Mouse (Mus musculus): ENCODE results near the gene Zbed4. TPM values are rescaled to one million over a fixed set of nuclear protein-coding genes. Genes with fewer than 3 reads are reported as not detected.

Zbed4 gene
- polyA plus RNA-seq, 1 experiment from 2014 or later: 42.1 TPM

- ATAC-seq (ENCODE audit: low FRiP score, low read depth): no peak
- no peak overlapping the region for H3K9ac ChIP-seq (replicated peaks)
- 96% methylated on average over 6 of the region's 6 CpGs for WGBS
- H3K36me3 ChIP-seq: peaks cover 46% of the 10 kb centered on the region
- no peaks in the 10 kb centered on the region for H3K9me3 ChIP-seq
- no peak overlapping the region for H3K4me3 ChIP-seq
- no peaks in the 10 kb centered on the region for H3K27me3 ChIP-seq
- no peak overlapping the region for H3K27ac ChIP-seq (replicated peaks)
- no peak overlapping the region for H3K4me2 ChIP-seq (replicated peaks)
- H3K4me1 ChIP-seq: peaks cover 12% of the 10 kb centered on the region
Observed at GRCm38 (mm10) chr15:88815196-88815700, 63.8 kb downstream of the Zbed4 start.

- no peaks in the 10 kb centered on the region for H3K27me3 ChIP-seq
- H3K36me3 ChIP-seq: peaks cover 44% of the 10 kb centered on the region
- H3K4me3 ChIP-seq: peak within 1 kb of the TSS; percentile 92
- WGBS: under 1% methylated on average over 84 of the region's 88 CpGs
- H3K9me3 ChIP-seq: no peaks in the 10 kb centered on the region
- H3K4me2 ChIP-seq (replicated peaks): peak within 1 kb of the TSS; percentile 90
- H3K4me1 ChIP-seq: peaks cover 23% of the 10 kb centered on the region
- ATAC-seq (ENCODE audit: low FRiP score, low read depth): peak; percentile 99
- H3K9ac ChIP-seq (replicated peaks): peak within 1 kb of the TSS; percentile 87
- peak within 1 kb of the TSS; percentile 75 for H3K27ac ChIP-seq (replicated peaks)
Observed at GRCm38 (mm10) chr15:88819026-88819905, 67.8 kb downstream of the Zbed4 start, which contains the start of the genes Alg12 and Creld2. TSS of gene Alg12 (minus strand) at chr15:88819318. TSS of gene Creld2 (plus strand) at chr15:88819646.

- H3K36me3 ChIP-seq: peaks cover 44% of the 10 kb centered on the region
- peak overlapping the region; percentile 92 for H3K4me3 ChIP-seq
- no peaks in the 10 kb centered on the region for H3K27me3 ChIP-seq
- no peaks in the 10 kb centered on the region for H3K9me3 ChIP-seq
- peak; percentile 0; the same call in 1 of the 2 replicates for ATAC-seq (ENCODE audit: low FRiP score, low read depth)
- peak overlapping the region; percentile 58; the same call in 1 of the 2 replicates for H3K27ac ChIP-seq (replicated peaks)
- 2% methylated on average over 23 of the region's 23 CpGs for WGBS
- H3K4me1 ChIP-seq: peaks cover 23% of the 10 kb centered on the region
- peak overlapping the region; percentile 90 for H3K4me2 ChIP-seq (replicated peaks)
- peak overlapping the region; percentile 87 for H3K9ac ChIP-seq (replicated peaks)
Observed at GRCm38 (mm10) chr15:88819906-88820303, 68.4 kb downstream of the Zbed4 start.

GRCm38 (mm10) chr15:88821403-88821802, 69.9 kb downstream of the Zbed4 start:
- Histone ChIP-seq H3K9me3 (no peaks in the 10 kb centered on the region), H3K27me3 (no peaks in the 10 kb centered on the region), H3K27ac (replicated peaks) (no peak overlapping the region), H3K4me3 (no peak overlapping the region), H3K36me3 (peaks cover 47% of the 10 kb centered on the region), H3K9ac (replicated peaks) (peak overlapping the region; percentile 87; the same call in 1 of the 2 replicates), H3K4me1 (peaks cover 23% of the 10 kb centered on the region), H3K4me2 (replicated peaks) (no peak overlapping the region)
- no peak for ATAC-seq (ENCODE audit: low FRiP score, low read depth)
- WGBS: 90% methylated on average over 7 of the region's 7 CpGs

- no peak overlapping the region for H3K4me2 ChIP-seq (replicated peaks)
- no peak overlapping the region for H3K27ac ChIP-seq (replicated peaks)
- WGBS: 94% methylated on average over 7 of the region's 7 CpGs
- H3K27me3 ChIP-seq: no peaks in the 10 kb centered on the region
- no peak overlapping the region for H3K9ac ChIP-seq (replicated peaks)
- no peak for ATAC-seq (ENCODE audit: low FRiP score, low read depth)
- no peak overlapping the region for H3K4me3 ChIP-seq
- peaks cover 23% of the 10 kb centered on the region for H3K4me1 ChIP-seq
- H3K36me3 ChIP-seq: peaks cover 53% of the 10 kb centered on the region
- no peaks in the 10 kb centered on the region for H3K9me3 ChIP-seq
Observed at GRCm38 (mm10) chr15:88822513-88822912, 71.1 kb downstream of the Zbed4 start.

- WGBS: 92% methylated on average over 5 of the region's 5 CpGs
- H3K4me3 ChIP-seq: no peak overlapping the region
- H3K4me1 ChIP-seq: peaks cover 18% of the 10 kb centered on the region
- no peaks in the 10 kb centered on the region for H3K27me3 ChIP-seq
- no peak overlapping the region for H3K9ac ChIP-seq (replicated peaks)
- H3K27ac ChIP-seq (replicated peaks): no peak overlapping the region
- peaks cover 53% of the 10 kb centered on the region for H3K36me3 ChIP-seq
- H3K9me3 ChIP-seq: no peaks in the 10 kb centered on the region
- no peak for ATAC-seq (ENCODE audit: low FRiP score, low read depth)
- H3K4me2 ChIP-seq (replicated peaks): no peak overlapping the region
Observed at GRCm38 (mm10) chr15:88823376-88823775, 71.9 kb downstream of the Zbed4 start.

- ATAC-seq (ENCODE audit: low FRiP score, low read depth): no peak
- 89% methylated on average over 6 of the region's 6 CpGs for WGBS
- no peak overlapping the region for H3K4me2 ChIP-seq (replicated peaks)
- no peak overlapping the region for H3K27ac ChIP-seq (replicated peaks)
- no peaks in the 10 kb centered on the region for H3K27me3 ChIP-seq
- no peaks in the 10 kb centered on the region for H3K4me1 ChIP-seq
- H3K36me3 ChIP-seq: peaks cover 45% of the 10 kb centered on the region
- no peak overlapping the region for H3K9ac ChIP-seq (replicated peaks)
- H3K9me3 ChIP-seq: no peaks in the 10 kb centered on the region
- H3K4me3 ChIP-seq: no peak overlapping the region
Observed at GRCm38 (mm10) chr15:88827466-88827865, 76.0 kb downstream of the Zbed4 start.

- Histone ChIP-seq H3K27ac (replicated peaks) (no peak overlapping the region), H3K4me3 (no peak overlapping the region)
Observed at GRCm38 (mm10) chr15:88827991-88828799, 76.7 kb downstream of the Zbed4 start.

GRCm38 (mm10) chr15:88828800-88829705, 77.6 kb downstream of the Zbed4 start:
- ATAC-seq (ENCODE audit: low FRiP score, low read depth): peak; percentile 82
- H3K4me2 ChIP-seq (replicated peaks): no peak overlapping the region
- no peak overlapping the region for H3K4me3 ChIP-seq
- H3K9me3 ChIP-seq: no peaks in the 10 kb centered on the region
- H3K27ac ChIP-seq (replicated peaks): no peak overlapping the region
- peaks cover 29% of the 10 kb centered on the region for H3K36me3 ChIP-seq
- H3K4me1 ChIP-seq: no peaks in the 10 kb centered on the region
- H3K27me3 ChIP-seq: no peaks in the 10 kb centered on the region; the same call in 1 of the 2 replicates
- WGBS: 57% methylated on average over 17 of the region's 17 CpGs
- no peak overlapping the region for H3K9ac ChIP-seq (replicated peaks)

More at GRCm38 (mm10) chr15:88827991-88828799, 76.7 kb downstream of the Zbed4 start:
- WGBS: 27% methylated on average over 9 of the region's 9 CpGs
- no peaks in the 10 kb centered on the region for H3K9me3 ChIP-seq
- no peaks in the 10 kb centered on the region; the same call in 1 of the 2 replicates for H3K27me3 ChIP-seq
- H3K4me1 ChIP-seq: no peaks in the 10 kb centered on the region
- H3K4me2 ChIP-seq (replicated peaks): no peak overlapping the region
- no peak overlapping the region for H3K9ac ChIP-seq (replicated peaks)
- ATAC-seq (ENCODE audit: low FRiP score, low read depth): peak; percentile 59
- peaks cover 38% of the 10 kb centered on the region for H3K36me3 ChIP-seq

- H3K4me2 ChIP-seq (replicated peaks): no peak overlapping the region
- no peak overlapping the region for H3K4me3 ChIP-seq
- no peaks in the 10 kb centered on the region for H3K4me1 ChIP-seq
- ATAC-seq (ENCODE audit: low FRiP score, low read depth): no peak
- no peaks in the 10 kb centered on the region for H3K9me3 ChIP-seq
- H3K27me3 ChIP-seq: no peaks in the 10 kb centered on the region; the same call in 1 of the 2 replicates
- WGBS: 83% methylated on average over 6 of the region's 6 CpGs
- peaks cover 21% of the 10 kb centered on the region for H3K36me3 ChIP-seq
- no peak overlapping the region for H3K9ac ChIP-seq (replicated peaks)
- H3K27ac ChIP-seq (replicated peaks): no peak overlapping the region
Observed at GRCm38 (mm10) chr15:88829791-88830440, 78.5 kb downstream of the Zbed4 start.

Data from midbrain, embryonic 12.5 days (tissue).